Mouse (Mus musculus) c-Kit-positive CD71-positive TER-119-positive erythroid progenitor cells, embryonic 14.5 days (primary cell): ENCODE measurements around the gene Vmn2r93.

ENCODE experiments used
- DNase-seq: peaks from one replicate; pipeline ENCODE4 v3.0.0-alpha.2; 2013; ENCODE audit warnings: low spot score

Vmn2r93 gene

GRCm38 (mm10) chr17:18297799-18298198 is at the start of gene Vmn2r93:
Gene Vmn2r93, plus strand, starts transcription at chr17:18298099.
- DNase-seq, result no peak

DNA sequence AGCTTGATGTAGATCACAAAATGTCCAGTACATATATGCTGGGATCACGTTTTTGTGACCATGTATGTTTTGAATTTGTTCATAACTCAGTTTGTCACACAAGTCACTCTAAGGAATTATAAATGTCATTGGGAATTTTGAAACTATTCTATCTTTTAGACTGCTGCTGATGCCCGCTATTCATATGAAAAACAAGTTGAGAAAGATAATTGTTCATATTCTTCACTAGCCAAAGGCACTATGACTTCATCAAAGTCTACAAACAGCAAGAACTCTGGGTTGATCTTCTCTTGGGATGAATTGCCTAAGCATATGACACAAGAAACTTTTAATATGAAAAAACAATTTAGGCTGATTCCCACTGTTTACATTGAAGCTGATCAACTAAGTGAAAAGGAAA is 20.2 kb upstream of the Vmn2r93 start, which contains the start of gene Vmn2r94:
Gene Vmn2r94, minus strand, starts transcription at position 101 of the 400 bp plus-strand sequence.
- DNase-seq, result no peak

- DNase-seq, result no peak
These were observed 25.1 kb downstream of the Vmn2r93 start for GRCm38 (mm10) chr17:18323031-18323430.

DNA sequence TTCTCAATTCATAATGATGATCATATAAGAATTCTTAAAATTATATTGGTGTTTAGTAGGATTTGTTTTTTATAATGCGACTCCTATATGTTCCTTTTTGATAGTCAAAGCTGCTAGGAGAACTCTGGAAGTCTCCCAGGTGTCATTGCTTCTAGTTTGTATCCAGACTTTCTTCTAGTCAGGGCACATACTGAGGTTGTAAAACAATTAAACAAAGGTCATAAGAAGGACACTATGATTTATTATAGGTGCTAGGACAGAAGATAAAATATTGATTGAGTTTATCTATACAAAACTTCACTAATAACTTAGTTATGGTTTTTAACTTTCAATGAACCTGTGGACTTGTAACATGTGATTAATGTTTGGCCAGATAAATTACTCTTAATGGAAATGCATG is 62.1 kb downstream of the Vmn2r93 start:
- no peak for DNase-seq

- no peak for DNase-seq
These were observed 62.7 kb downstream of the Vmn2r93 start for GRCm38 (mm10) chr17:18360602-18361001.
